Mouse (Mus musculus): Measurements from ENCODE around the gene Arid1b.

Gene Arid1b

GRCm38 (mm10) chr17:5189551-5190351 lies 195.6 kb downstream of the Arid1b start:
- peak; percentile 93 for DNase-seq (ENCODE audit: extremely low spot score)

GRCm38 (mm10) chr17:5190367-5190766 lies 196.2 kb downstream of the Arid1b start:
- no peak for DNase-seq (ENCODE audit: extremely low spot score)

- no peak for DNase-seq (ENCODE audit: extremely low spot score)
Observed at GRCm38 (mm10) chr17:5194157-5194916, 200.2 kb downstream of the Arid1b start.

- DNase-seq (ENCODE audit: extremely low spot score): no peak
Observed at GRCm38 (mm10) chr17:5195397-5195796, 201.3 kb downstream of the Arid1b start.

GRCm38 (mm10) chr17:5196005-5196404 lies 201.9 kb downstream of the Arid1b start:
- DNase-seq (ENCODE audit: extremely low spot score): no peak

GRCm38 (mm10) chr17:5196508-5196907 lies 202.4 kb downstream of the Arid1b start:
- no peak for DNase-seq (ENCODE audit: extremely low spot score)

GRCm38 (mm10) chr17:5197083-5197482 lies 203.0 kb downstream of the Arid1b start:
- no peak for DNase-seq (ENCODE audit: extremely low spot score)

GRCm38 (mm10) chr17:5197765-5198164 lies 203.6 kb downstream of the Arid1b start:
- no peak for DNase-seq (ENCODE audit: extremely low spot score)

GRCm38 (mm10) chr17:5198252-5198651 lies 204.1 kb downstream of the Arid1b start:
- DNase-seq (ENCODE audit: extremely low spot score): no peak

GRCm38 (mm10) chr17:5198811-5199210 lies 204.7 kb downstream of the Arid1b start:
- DNase-seq (ENCODE audit: extremely low spot score): no peak

GRCm38 (mm10) chr17:5200638-5201037 lies 206.5 kb downstream of the Arid1b start:
- no peak for DNase-seq (ENCODE audit: extremely low spot score)

GRCm38 (mm10) chr17:5201859-5202598 lies 207.9 kb downstream of the Arid1b start:
- peak; percentile 49 for DNase-seq (ENCODE audit: extremely low spot score)

- DNase-seq (ENCODE audit: extremely low spot score): no peak
Observed at GRCm38 (mm10) chr17:5202756-5203155, 208.6 kb downstream of the Arid1b start.

GRCm38 (mm10) chr17:5203346-5204102 lies 209.4 kb downstream of the Arid1b start:
- no peak for DNase-seq (ENCODE audit: extremely low spot score)

GRCm38 (mm10) chr17:5204103-5204665 lies 210.1 kb downstream of the Arid1b start:
- DNase-seq (ENCODE audit: extremely low spot score): no peak

- no peak for DNase-seq (ENCODE audit: extremely low spot score)
Observed at GRCm38 (mm10) chr17:5205163-5205581, 211.0 kb downstream of the Arid1b start.

GRCm38 (mm10) chr17:5206731-5207130 lies 212.6 kb downstream of the Arid1b start:
- no peak for DNase-seq (ENCODE audit: extremely low spot score)

GRCm38 (mm10) chr17:5207881-5208280 lies 213.7 kb downstream of the Arid1b start:
- DNase-seq (ENCODE audit: extremely low spot score): no peak

GRCm38 (mm10) chr17:5208362-5208761 lies 214.2 kb downstream of the Arid1b start:
- DNase-seq (ENCODE audit: extremely low spot score): no peak

GRCm38 (mm10) chr17:5209076-5209475 lies 214.9 kb downstream of the Arid1b start:
- no peak for DNase-seq (ENCODE audit: extremely low spot score)

GRCm38 (mm10) chr17:5210101-5210727 lies 216.1 kb downstream of the Arid1b start:
- DNase-seq (ENCODE audit: extremely low spot score): no peak
